8 mouse cellular contexts compared by ENCODE assay signal in genomic region chr9:45828291-45828963, GRCm38 (mm10). TPM values are rescaled to one million over a fixed set of nuclear protein-coding genes. Genes with fewer than 3 reads are reported as not detected.
DNase-seq lines count a peak whose midpoint lies in the region; ATAC-seq and TF ChIP-seq lines count a peak whose summit lies in the region.

Gene Cep164, minus strand, starts transcription at chr9:45828691.

- H3K27me3 ChIP-seq in embryonic facial prominence, embryonic 15.5 days: no peaks in the 10 kb centered on the region
- no peaks in the 10 kb centered on the region for H3K27me3 ChIP-seq in limb, embryonic 14.5 days (ENCODE audit: control insufficient read depth, insufficient read depth, low read length)
- no peaks in the 10 kb centered on the region for H3K27me3 ChIP-seq in midbrain, postnatal 0 days (ENCODE audit: insufficient read depth, low read length)

- H3K9ac ChIP-seq in embryonic facial prominence, embryonic 15.5 days: peak within 1 kb of the TSS; percentile 66
- peak within 1 kb of the TSS; percentile 59 for H3K9ac ChIP-seq in limb, embryonic 14.5 days (ENCODE audit: low read depth, low read length, severe bottlenecking)
- H3K9ac ChIP-seq in midbrain, postnatal 0 days (replicated peaks; ENCODE audit: low read length, poor library complexity, severe bottlenecking): peak within 1 kb of the TSS; percentile 63

- peaks cover 2% of the 10 kb centered on the region; the same call in 1 of the 2 replicates for H3K36me3 ChIP-seq in embryonic facial prominence, embryonic 15.5 days
- H3K36me3 ChIP-seq in limb, embryonic 14.5 days (ENCODE audit: control insufficient read depth, insufficient read depth, low read length): 0 out of 2 replicates have a peak, but pooled peaks cover 3% of the 10 kb centered on the region
- no peaks in the 10 kb centered on the region for H3K36me3 ChIP-seq in midbrain, postnatal 0 days (ENCODE audit: insufficient read depth, low read length)

- WGBS in bone marrow, adult 2 months: under 1% methylated on average over 31 of the region's 31 CpGs
- under 1% methylated on average over 31 of the region's 31 CpGs for WGBS in embryonic facial prominence, embryonic 15.5 days
- WGBS in limb, embryonic 14.5 days: under 1% methylated on average over 31 of the region's 31 CpGs
- WGBS in midbrain, postnatal 0 days: under 1% methylated on average over 31 of the region's 31 CpGs

- peak within 1 kb of the TSS; percentile 27; the same call in 1 of the 2 replicates for H3K27ac ChIP-seq in bone marrow, adult 2 months (ENCODE audit: control insufficient read depth, insufficient read depth, low read depth, low read length, poor library complexity)
- peak within 1 kb of the TSS; percentile 83 for H3K27ac ChIP-seq in embryonic facial prominence, embryonic 15.5 days (replicated peaks)
- H3K27ac ChIP-seq in limb, embryonic 14.5 days (replicated peaks; ENCODE audit: low read depth, low read length): peak within 1 kb of the TSS; percentile 75
- H3K27ac ChIP-seq in midbrain, postnatal 0 days (ENCODE audit: low read depth, low read length): peak within 1 kb of the TSS; percentile 71

- H3K9me3 ChIP-seq in embryonic facial prominence, embryonic 15.5 days (replicated peaks): 0 out of 2 replicates have a peak, but pooled peaks cover 4% of the 10 kb centered on the region
- H3K9me3 ChIP-seq in limb, embryonic 14.5 days (ENCODE audit: control insufficient read depth, low read length): no peaks in the 10 kb centered on the region
- no peaks in the 10 kb centered on the region for H3K9me3 ChIP-seq in midbrain, postnatal 0 days (ENCODE audit: low read length)

- peak within 1 kb of the TSS; percentile 80 for H3K4me3 ChIP-seq in bone marrow, adult 2 months (replicated peaks; ENCODE audit: control insufficient read depth, low read depth, low read length)
- peak within 1 kb of the TSS; percentile 88 for H3K4me3 ChIP-seq in embryonic facial prominence, embryonic 15.5 days (replicated peaks)
- peak within 1 kb of the TSS; percentile 62 for H3K4me3 ChIP-seq in limb, embryonic 14.5 days (replicated peaks; ENCODE audit: low read length)
- peak within 1 kb of the TSS; percentile 78 for H3K4me3 ChIP-seq in midbrain, postnatal 0 days (ENCODE audit: low read depth, low read length)

- DNase-seq in 416B (ENCODE audit: low read depth): peak; percentile 88
- peak; percentile 93 for DNase-seq in heart, adult 8-10 months (ENCODE audit: low spot score)
- DNase-seq in kidney, adult 9 months: peak; percentile 94
- DNase-seq in limb, embryonic 14.5 days (ENCODE audit: low spot score): peak; percentile 98
- DNase-seq in midbrain, postnatal 0 days (ENCODE audit: low spot score): peak; percentile 98
- peak; percentile 65 to 76 for DNase-seq in spleen, postnatal 14 days (ENCODE audit: low spot score in 2 of 2)

- peak; percentile 95 for ATAC-seq in embryonic facial prominence, embryonic 15.5 days (ENCODE audit: insufficient number of reproducible peaks, low FRiP score, low TSS enrichment, low read depth)
- peak; percentile 93 for ATAC-seq in limb, embryonic 14.5 days (ENCODE audit: low FRiP score, low read depth)
- ATAC-seq in midbrain, postnatal 0 days (ENCODE audit: low FRiP score): peak; percentile 94

- H3K4me1 ChIP-seq in bone marrow, adult 2 months (ENCODE audit: control insufficient read depth, insufficient read depth, low read length): peaks cover 2% of the 10 kb centered on the region
- H3K4me1 ChIP-seq in embryonic facial prominence, embryonic 15.5 days: peaks cover 13% of the 10 kb centered on the region
- H3K4me1 ChIP-seq in limb, embryonic 14.5 days (ENCODE audit: control insufficient read depth, insufficient read depth, low read length): 0 out of 2 replicates have a peak, but pooled peaks cover 4% of the 10 kb centered on the region
- H3K4me1 ChIP-seq in midbrain, postnatal 0 days (ENCODE audit: insufficient read depth, low read length): no peaks in the 10 kb centered on the region; the same call in 1 of the 2 replicates

- H3K4me2 ChIP-seq in embryonic facial prominence, embryonic 15.5 days (replicated peaks): peak within 1 kb of the TSS; percentile 83
- H3K4me2 ChIP-seq in limb, embryonic 14.5 days (replicated peaks; ENCODE audit: low read depth, low read length, severe bottlenecking): peak within 1 kb of the TSS; percentile 70
- H3K4me2 ChIP-seq in midbrain, postnatal 0 days (ENCODE audit: low read depth, low read length, poor library complexity, severe bottlenecking): peak within 1 kb of the TSS; percentile 86

- no peak for TF ChIP-seq POLR2A in bone marrow, adult 2 months (IDR thresholded peaks at IDR 0.05; ENCODE audit: borderline replicate concordance, control insufficient read depth, low read depth, low read length)
- TF ChIP-seq POLR2A in limb, embryonic 14.5 days (IDR thresholded peaks at IDR 0.05; ENCODE audit: borderline replicate concordance, extremely low read depth, insufficient read depth, insufficient read length): peak; percentile 25; the same call in 1 of the 2 replicates

- TF ChIP-seq CTCF in bone marrow, adult 2 months (IDR thresholded peaks at IDR 0.05; ENCODE audit: control insufficient read depth, insufficient read depth, low read length): no peak
- TF ChIP-seq CTCF in midbrain, postnatal 0 days (IDR thresholded peaks at IDR 0.05): no peak

RNA-seq across cellular contexts. Expression of gene Cep164, which starts in this region (rescaled TPM):
- 21.4 and 33.7 TPM in 2 replicates for polyA plus RNA-seq in bone marrow, adult 2 months (2011; ENCODE audit: insufficient read depth, insufficient read length, low replicate concordance, missing spikeins)
- polyA plus RNA-seq in embryonic facial prominence, embryonic 15.5 days (2015; fragmentation: Nextera tagmentation; extraction: Ambion mirVana): 30.6 and 31.6 TPM in 2 replicates
- total RNA-seq in heart, adult 8-10 months (2022): 1 to 10 TPM; 6.8 to 8.6 (median 7.7) TPM
- polyA plus RNA-seq in limb, embryonic 14.5 days (2012; rRNA removed): 33.3 and 40.2 TPM in 2 replicates
- 26.2 and 36.9 TPM in 2 replicates for polyA plus RNA-seq in limb, embryonic 14.5 days (2014; fragmentation: Nextera tagmentation; extraction: Ambion mirVana)
- 17.1 and 21.3 TPM in 2 replicates for total RNA-seq in midbrain, postnatal 0 days (2014; rRNA removed)
- polyA plus RNA-seq in midbrain, postnatal 0 days (2015; fragmentation: Nextera tagmentation; extraction: Ambion mirVana): 12.2 and 17.7 TPM in 2 replicates

Comparison
In these comparisons a context has a peak if more than half of its experiments do, and no peak if none do; other contexts are left out.
1. Peak in every context shown above with its lines: DNase-seq, ATAC-seq, H3K4me3 ChIP-seq and H3K27ac ChIP-seq.
2. H3K27ac ChIP-seq: peak in every context shown above with its lines; median percentile 83 in embryonic facial prominence, embryonic 15.5 days; 75 in limb, embryonic 14.5 days; 71 in midbrain, postnatal 0 days; 27 in bone marrow, adult 2 months.